ENCODE assay signal across 8 mouse cellular contexts in the genomic region with DNA sequence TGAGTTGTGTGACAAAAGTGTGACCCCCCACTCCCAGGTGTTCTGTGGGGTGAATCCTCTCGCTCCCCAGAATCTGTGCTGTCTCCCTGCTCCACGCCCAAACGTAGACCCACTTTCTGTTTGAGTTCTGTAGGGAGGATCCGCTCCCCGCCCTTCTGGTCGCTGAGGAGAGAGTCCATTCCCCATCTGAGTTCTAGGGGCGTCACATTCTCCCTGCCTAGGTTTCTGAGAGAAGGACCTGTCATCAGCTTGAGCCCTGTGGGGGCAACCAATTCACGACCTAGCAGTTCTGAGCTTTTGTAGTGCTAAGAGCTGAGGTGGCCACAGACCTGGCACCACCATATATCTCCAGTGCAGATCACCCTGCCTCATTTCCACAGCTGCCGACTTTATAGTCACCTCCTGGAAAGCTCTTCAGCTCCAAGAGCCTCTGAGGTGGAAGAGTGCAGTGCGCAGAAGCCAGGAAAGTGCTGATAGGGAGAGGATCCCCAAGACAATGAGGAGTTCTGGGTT. TPM values are rescaled to one million over a fixed set of nuclear protein-coding genes. Genes with fewer than 3 reads are reported as not detected.
DNase-seq lines count a peak whose midpoint lies in the region; ATAC-seq and TF ChIP-seq lines count a peak whose summit lies in the region.

No protein-coding gene starts in this region.

- peak overlapping the region; percentile 98 for H3K9ac ChIP-seq in lung, embryonic 15.5 days
- peak overlapping the region; percentile 96 for H3K9ac ChIP-seq in embryonic facial prominence, embryonic 12.5 days
- H3K9ac ChIP-seq in intestine, embryonic 15.5 days, result peak overlapping the region; percentile 60

- peaks cover 24% of the 10 kb centered on the region for H3K79me2 ChIP-seq in myocyte (ENCODE audit: control insufficient read depth, insufficient read depth)

- peaks cover 15% of the 10 kb centered on the region for H3K4me1 ChIP-seq in lung, embryonic 15.5 days
- H3K4me1 ChIP-seq in embryonic facial prominence, embryonic 12.5 days, result peaks cover 5% of the 10 kb centered on the region
- 0 out of 2 replicates have a peak, but pooled peaks cover 6% of the 10 kb centered on the region for H3K4me1 ChIP-seq in intestine, embryonic 15.5 days (replicated peaks)

- peaks cover 15% of the 10 kb centered on the region for H3K36me3 ChIP-seq in lung, embryonic 15.5 days
- H3K36me3 ChIP-seq in embryonic facial prominence, embryonic 12.5 days, result peaks cover 20% of the 10 kb centered on the region
- H3K36me3 ChIP-seq in intestine, embryonic 15.5 days, result peaks cover 7% of the 10 kb centered on the region
- H3K36me3 ChIP-seq in myocyte (ENCODE audit: control insufficient read depth, insufficient read depth), result peaks cover 10% of the 10 kb centered on the region

- peak overlapping the region; percentile 90 for H3K4me2 ChIP-seq in lung, embryonic 15.5 days
- H3K4me2 ChIP-seq in embryonic facial prominence, embryonic 12.5 days (replicated peaks), result peak overlapping the region; percentile 86
- H3K4me2 ChIP-seq in intestine, embryonic 15.5 days (replicated peaks), result peak overlapping the region; percentile 93
- peak overlapping the region; percentile 100 for H3K4me2 ChIP-seq in myocyte (ENCODE audit: low read depth)

- H3K9me3 ChIP-seq in lung, embryonic 15.5 days, result no peaks in the 10 kb centered on the region
- H3K9me3 ChIP-seq in embryonic facial prominence, embryonic 12.5 days, result no peaks in the 10 kb centered on the region
- no peaks in the 10 kb centered on the region for H3K9me3 ChIP-seq in intestine, embryonic 15.5 days

- TF ChIP-seq POLR2A in myocyte (IDR thresholded peaks at IDR 0.05; ENCODE audit: insufficient read length, low read depth), result no peak

- no peak for DNase-seq in lung, adult 18-20 months
- no peak for DNase-seq in gastrocnemius, adult 8-10 months (ENCODE audit: low spot score in 2 of 2)
- no peak for DNase-seq in gastrocnemius, adult 18-20 months (ENCODE audit: low spot score)
- no peak for DNase-seq in T-cell, adult 2 months (ENCODE audit: low spot score)

- peak overlapping the region; percentile 72; the same call in 1 of the 2 replicates for H3K27ac ChIP-seq in lung, embryonic 15.5 days
- peak overlapping the region; percentile 12; the same call in 1 of the 2 replicates for H3K27ac ChIP-seq in embryonic facial prominence, embryonic 12.5 days
- H3K27ac ChIP-seq in intestine, embryonic 15.5 days, result peak overlapping the region; percentile 77

- ATAC-seq in lung, embryonic 15.5 days (ENCODE audit: borderline replicate concordance, extremely low read depth, low FRiP score, low TSS enrichment), result no peak; the same call in none of the 2 replicates
- peak; percentile 80 for ATAC-seq in embryonic facial prominence, embryonic 12.5 days (ENCODE audit: insufficient number of reproducible peaks, insufficient read depth, low FRiP score, low TSS enrichment)
- ATAC-seq in intestine, embryonic 15.5 days, result peak; percentile 76

- H3ac ChIP-seq in myocyte (ENCODE audit: control insufficient read depth, insufficient read length), result peak overlapping the region; percentile 72

- peak overlapping the region; percentile 96 for H3K4me3 ChIP-seq in lung, embryonic 15.5 days
- peak overlapping the region; percentile 98 for H3K4me3 ChIP-seq in embryonic facial prominence, embryonic 12.5 days
- H3K4me3 ChIP-seq in intestine, embryonic 15.5 days (replicated peaks), result peak overlapping the region; percentile 88
- peak overlapping the region; percentile 85 for H3K4me3 ChIP-seq in myocyte

- no peaks in the 10 kb centered on the region for H3K27me3 ChIP-seq in lung, embryonic 15.5 days
- H3K27me3 ChIP-seq in embryonic facial prominence, embryonic 12.5 days, result 0 out of 2 replicates have a peak, but pooled peaks cover 3% of the 10 kb centered on the region
- H3K27me3 ChIP-seq in intestine, embryonic 15.5 days (replicated peaks), result no peaks in the 10 kb centered on the region
- H3K27me3 ChIP-seq in myocyte (ENCODE audit: control insufficient read depth, insufficient read depth, insufficient read length), result peaks cover 13% of the 10 kb centered on the region

- 3% methylated on average over 10 of the region's 10 CpGs for WGBS in lung, embryonic 15.5 days
- WGBS in embryonic facial prominence, embryonic 12.5 days, result 6% methylated on average over 10 of the region's 10 CpGs
- WGBS in intestine, embryonic 15.5 days, result 4% methylated on average over 10 of the region's 10 CpGs

TF ChIP-seq in myocyte, 11 proteins besides CTCF, POLR2A, EP300 and RAD21:
- no peak for TF ChIP-seq REST (IDR thresholded peaks at IDR 0.05; ENCODE audit: insufficient read depth, insufficient read length)
- TF ChIP-seq MAX (IDR thresholded peaks at IDR 0.05; ENCODE audit: low read depth), result no peak
- TF ChIP-seq USF1 (IDR thresholded peaks at IDR 0.05; ENCODE audit: low read depth), result no peak
- TF ChIP-seq MYOD1 (IDR thresholded peaks at IDR 0.05; ENCODE audit: control insufficient read depth in 1 of 3, insufficient read length in 2 of 3, low read depth in 2 of 3), result no peak
- no peak for TF ChIP-seq TCF3 (IDR thresholded peaks at IDR 0.05; ENCODE audit: insufficient read length, low read depth)
- no peak for TF ChIP-seq E2F4 (IDR thresholded peaks at IDR 0.05; ENCODE audit: insufficient read depth)
- no peak for TF ChIP-seq SRF (IDR thresholded peaks at IDR 0.05; ENCODE audit: control insufficient read depth, insufficient read length, low read depth)
- TF ChIP-seq CEBPB (IDR thresholded peaks at IDR 0.05; ENCODE audit: insufficient read depth, poor library complexity, severe bottlenecking), result no peak
- no peak for TF ChIP-seq TCF12 (IDR thresholded peaks at IDR 0.05; ENCODE audit: insufficient read depth, poor library complexity, severe bottlenecking)
- no peak for TF ChIP-seq POLR2AphosphoS2 (IDR thresholded peaks at IDR 0.05; ENCODE audit: insufficient read length, low read depth)
- TF ChIP-seq MYOG (IDR thresholded peaks at IDR 0.05; ENCODE audit: control insufficient read depth in 1 of 3, insufficient read depth in 1 of 3, insufficient read length in 2 of 3, low read depth in 2 of 3), result no peak
TF ChIP-seq in myocyte: peak in this region for 0.

RNA-seq across cellular contexts. Expression of gene Ndufa10, which starts 0.5 kb away (rescaled TPM):
- polyA plus RNA-seq in lung, embryonic 15.5 days (2015; fragmentation: Nextera tagmentation; extraction: Ambion mirVana), result 272 and 278 TPM in 2 replicates
- polyA plus RNA-seq in embryonic facial prominence, embryonic 12.5 days (2016; fragmentation: Nextera tagmentation; extraction: Ambion mirVana), result 255 and 278 TPM in 2 replicates
- polyA plus RNA-seq in intestine, embryonic 15.5 days (2015; fragmentation: Nextera tagmentation; extraction: Ambion mirVana), result 335 and 356 TPM in 2 replicates
- polyA plus RNA-seq in myocyte (2012; fragmentation: generic; extraction: Trizol), result 162 TPM
- total RNA-seq in gastrocnemius, adult 8-10 months (2022), result 100 to 1,000 TPM; 379 to 417 (median 390) TPM
- 100 to 1,000 TPM; 449 to 455 TPM for total RNA-seq in gastrocnemius, adult 18-20 months (2021)

RNA-seq across cellular contexts. Expression of gene Olfr1416, which starts 10.8 kb away (rescaled TPM):
- polyA plus RNA-seq in lung, embryonic 15.5 days (2015; fragmentation: Nextera tagmentation; extraction: Ambion mirVana), result not detected in 2 replicates
- not detected in 2 replicates for polyA plus RNA-seq in embryonic facial prominence, embryonic 12.5 days (2016; fragmentation: Nextera tagmentation; extraction: Ambion mirVana)
- polyA plus RNA-seq in intestine, embryonic 15.5 days (2015; fragmentation: Nextera tagmentation; extraction: Ambion mirVana), result not detected in 2 replicates
- polyA plus RNA-seq in myocyte (2012; fragmentation: generic; extraction: Trizol), result not detected
- not detected for total RNA-seq in gastrocnemius, adult 8-10 months (2022)
- total RNA-seq in gastrocnemius, adult 18-20 months (2021), result not detected

RNA-seq across cellular contexts. Expression of gene Olfr1415, which starts 21.8 kb away (rescaled TPM):
- not detected in 2 replicates for polyA plus RNA-seq in lung, embryonic 15.5 days (2015; fragmentation: Nextera tagmentation; extraction: Ambion mirVana)
- polyA plus RNA-seq in embryonic facial prominence, embryonic 12.5 days (2016; fragmentation: Nextera tagmentation; extraction: Ambion mirVana), result not detected in 2 replicates
- polyA plus RNA-seq in intestine, embryonic 15.5 days (2015; fragmentation: Nextera tagmentation; extraction: Ambion mirVana), result not detected in 2 replicates
- polyA plus RNA-seq in myocyte (2012; fragmentation: generic; extraction: Trizol), result not detected
- total RNA-seq in gastrocnemius, adult 8-10 months (2022), result not detected
- total RNA-seq in gastrocnemius, adult 18-20 months (2021), result not detected

RNA-seq across cellular contexts. Expression of gene Olfr1414, which starts 44.3 kb away (rescaled TPM):
- not detected in 2 replicates for polyA plus RNA-seq in lung, embryonic 15.5 days (2015; fragmentation: Nextera tagmentation; extraction: Ambion mirVana)
- not detected in 2 replicates for polyA plus RNA-seq in embryonic facial prominence, embryonic 12.5 days (2016; fragmentation: Nextera tagmentation; extraction: Ambion mirVana)
- polyA plus RNA-seq in intestine, embryonic 15.5 days (2015; fragmentation: Nextera tagmentation; extraction: Ambion mirVana), result not detected in 2 replicates
- polyA plus RNA-seq in myocyte (2012; fragmentation: generic; extraction: Trizol), result not detected
- not detected for total RNA-seq in gastrocnemius, adult 8-10 months (2022)
- not detected for total RNA-seq in gastrocnemius, adult 18-20 months (2021)

Comparison
In these comparisons a context has a peak if more than half of its experiments do, and no peak if none do; other contexts are left out.
1. H3K27ac ChIP-seq: peak in every context shown above with its lines; median percentile 77 in intestine, embryonic 15.5 days; 72 in lung, embryonic 15.5 days; 12 in embryonic facial prominence, embryonic 12.5 days.